Mouse (Mus musculus) gastrocnemius, postnatal 14 days (tissue): Measurements from ENCODE around the gene Clcn6. TPM values are rescaled to one million over a fixed set of nuclear protein-coding genes. Genes with fewer than 3 reads are reported as not detected.

ENCODE experiments used
- DNase-seq: peaks from one replicate; pipeline ENCODE4 v3.0.0; 2021; ENCODE audit warnings: mixed read lengths
- intact Hi-C: fragments of 180-260 bp; cut with DNase I; formaldehyde crosslinking; loops from one replicate; pipeline ENCODE4 v1.15.1; 2025; ENCODE audit warnings: low total_unique reads
- long read RNA-seq, 2 experiments: library from polyadenylated mRNA; stranded (forward); transcript quantifications; one replicate each; pipeline ENCODE4 v2.0.0; 2021
- total RNA-seq, 2 experiments: library from RNA; stranded (reverse); gene quantifications; 2 replicates each; pipeline ENCODE4 v1.2.3; 2021

The Clcn6 gene
- 1 to 10 TPM; 4.7 to 5.4 TPM for total RNA-seq
- long read RNA-seq, experiment 1, partial matches to known transcripts, result 0 of 4 reads
- long read RNA-seq, experiment 1, other reads (novel, unspliced or antisense), result 1 of 4 reads
- long read RNA-seq, experiment 2, partial matches to known transcripts, result 0 of 2 reads
- long read RNA-seq, experiment 2, other reads (novel, unspliced or antisense), result 1 of 2 reads

- intact Hi-C loops, result no loop called here
- DNase-seq, result peak; percentile 99
Measured at GRCm38 (mm10) chr4:148038600-148039253, at the start of gene Clcn6, which contains the start of gene Mthfr. Clcn6 (minus strand) TSS chr4:148038821. Mthfr (plus strand) TSS chr4:148039077.

GRCm38 (mm10) chr4:148087907-148088527, 49.4 kb upstream of the Clcn6 start, which contains the start of gene Agtrap:
Agtrap (minus strand) TSS chr4:148088031.
- DNase-seq, result peak; percentile 96
- intact Hi-C loops, result no loop called here

GRCm38 (mm10) chr4:148087091-148087906, 48.7 kb upstream of the Clcn6 start:
- DNase-seq, result peak; percentile 53
- intact Hi-C loops, result no loop called here

DNA sequence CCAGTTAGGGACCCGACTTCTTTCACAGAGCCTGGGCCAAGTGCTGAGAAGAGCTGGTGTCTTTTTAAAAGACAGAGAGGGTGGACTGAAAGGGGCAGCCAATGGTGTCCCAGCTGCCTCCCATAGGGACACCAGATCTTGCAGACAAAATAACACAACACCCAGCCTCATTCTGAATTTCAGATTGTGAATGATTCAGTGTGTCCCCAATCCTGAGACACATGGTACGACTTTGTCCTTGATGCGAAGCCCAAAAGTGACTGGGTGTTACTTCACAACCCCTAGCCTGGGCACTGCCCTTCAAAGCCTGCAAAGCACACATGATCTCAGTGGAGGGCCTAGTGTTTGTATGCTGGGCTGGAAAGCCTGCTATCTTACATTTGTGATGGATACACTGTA, 47.3 kb upstream of the Clcn6 start:
- no peak for DNase-seq

GRCm38 (mm10) chr4:148085131-148085906, 46.7 kb upstream of the Clcn6 start:
- no peak for DNase-seq
- intact Hi-C loops, result no loop called here

More for the DNA sequence above, 47.3 kb upstream of the Clcn6 start:
- intact Hi-C loops, result no loop called here

DNA sequence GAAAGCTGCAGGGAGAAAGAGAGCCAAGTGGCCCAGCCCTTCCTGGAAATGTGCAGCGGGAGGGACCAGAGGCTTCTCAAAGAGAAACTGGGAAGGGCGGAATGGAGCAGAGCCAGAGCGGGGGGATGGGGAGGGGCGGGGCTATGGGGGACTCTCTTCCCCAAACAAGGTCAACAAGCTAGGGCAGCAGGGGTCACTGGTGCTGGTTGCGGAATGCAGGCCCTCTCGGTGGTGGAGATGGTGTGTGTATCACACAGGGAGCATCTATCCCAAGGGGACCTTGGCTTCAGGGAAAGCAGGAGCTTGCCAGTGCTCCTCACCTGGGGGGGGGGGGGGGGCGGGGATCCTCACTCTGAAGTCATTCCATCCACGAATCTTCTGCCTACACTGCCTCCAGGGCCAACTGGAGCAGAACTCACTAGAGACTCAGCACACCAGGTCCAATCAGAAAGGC, 45.7 kb upstream of the Clcn6 start:
- intact Hi-C loops, result no loop called here

DNA sequence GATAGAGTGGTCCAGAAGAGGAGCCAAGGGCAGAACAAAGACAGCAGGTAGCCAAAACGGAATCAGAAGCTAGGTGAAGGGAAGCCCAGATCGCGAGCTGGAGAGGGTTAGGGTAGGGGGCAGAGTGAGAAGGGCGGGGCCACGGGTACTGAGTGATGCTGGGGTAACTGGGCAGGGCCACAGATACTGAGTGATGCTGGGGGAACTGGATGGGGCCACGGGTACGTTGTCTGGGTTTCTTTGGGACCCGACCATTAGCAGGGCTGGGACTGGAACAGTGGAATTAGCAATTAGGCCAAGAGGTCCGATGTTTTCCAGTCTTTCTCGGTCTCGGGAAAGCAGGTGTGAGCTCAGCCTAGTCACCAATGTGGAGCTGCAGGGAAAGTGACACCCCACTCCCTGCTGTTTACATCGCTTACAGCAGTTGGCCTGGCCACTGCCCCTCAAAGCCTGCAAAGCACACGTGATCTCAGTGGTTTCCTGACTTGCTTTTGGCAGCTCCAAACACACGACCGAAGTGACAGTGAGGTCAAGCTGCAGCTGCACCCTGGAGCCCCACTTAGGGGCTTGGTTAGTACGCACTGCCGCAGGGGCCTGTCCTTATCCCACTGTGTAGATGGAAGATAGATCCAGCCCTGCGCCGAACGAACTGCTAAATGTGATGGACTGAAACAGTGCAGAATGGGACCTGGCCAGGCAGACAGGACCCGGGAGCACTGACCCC, 44.7 kb upstream of the Clcn6 start:
- peak; percentile 59 for DNase-seq
- intact Hi-C loops, result no loop called here

More for the DNA sequence above, 45.7 kb upstream of the Clcn6 start:
- DNase-seq, result peak; percentile 76

GRCm38 (mm10) chr4:148082257-148083044, 43.8 kb upstream of the Clcn6 start:
- intact Hi-C loops, result no loop called here
- peak; percentile 66 for DNase-seq

- intact Hi-C loops, result no loop called here
- DNase-seq, result no peak
Measured at GRCm38 (mm10) chr4:148081201-148081600, 42.6 kb upstream of the Clcn6 start.

- intact Hi-C loops, result no loop called here
Measured at GRCm38 (mm10) chr4:148080597-148080973, 42.0 kb upstream of the Clcn6 start.

DNA sequence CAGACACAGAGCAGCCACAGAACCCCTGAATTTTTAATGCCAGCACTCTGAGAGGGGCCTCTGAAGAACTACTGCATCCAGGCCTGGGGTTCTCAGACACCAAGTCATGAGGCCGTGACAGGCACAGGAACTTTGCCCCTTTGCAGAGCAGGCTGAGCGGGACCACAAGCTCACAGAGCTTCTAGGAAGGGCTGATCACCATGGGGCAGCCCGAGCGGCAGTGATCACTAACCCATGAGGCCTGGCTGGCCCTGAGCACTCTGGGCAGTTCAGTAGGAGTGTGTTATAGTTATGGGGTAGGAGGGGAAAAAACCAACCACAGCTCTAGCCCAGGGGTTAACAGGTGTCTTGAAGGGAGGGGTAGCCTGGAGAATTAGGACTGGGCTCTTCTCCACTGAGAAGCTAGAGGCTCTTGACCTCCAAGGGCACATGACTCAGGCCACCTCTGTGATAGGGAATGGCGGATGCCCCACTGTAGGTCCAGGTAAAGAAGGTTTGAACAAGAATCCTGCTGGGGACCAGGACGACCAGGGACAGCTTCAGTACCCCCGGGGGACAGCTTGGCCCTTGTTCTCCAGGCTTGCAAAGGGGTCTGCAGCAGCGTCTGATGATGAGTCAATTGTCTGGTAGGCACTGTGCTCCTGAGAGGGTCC, 41.4 kb upstream of the Clcn6 start:
- intact Hi-C loops, result no loop called here
- no peak for DNase-seq

More at GRCm38 (mm10) chr4:148080597-148080973, 42.0 kb upstream of the Clcn6 start:
- no peak for DNase-seq

DNA sequence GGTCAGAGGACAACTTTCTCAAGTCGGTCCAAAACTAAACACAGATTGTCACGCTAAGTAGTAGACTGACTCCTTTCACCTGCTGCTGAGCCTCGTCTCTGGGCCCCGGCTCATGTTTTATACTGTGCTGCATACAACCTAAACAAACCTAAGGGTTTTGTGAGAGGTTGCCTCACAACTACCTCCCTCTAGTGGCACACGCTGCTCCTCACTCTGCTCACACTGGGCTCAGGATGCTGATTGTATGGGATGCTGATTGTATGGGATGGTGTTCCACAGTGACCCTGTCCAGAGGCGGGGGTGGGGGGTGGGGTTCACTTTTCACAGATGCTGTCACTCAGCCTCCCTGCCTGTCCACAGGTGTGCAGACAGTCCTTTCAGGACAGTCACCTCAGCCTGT, 40.6 kb upstream of the Clcn6 start:
- no peak for DNase-seq
- intact Hi-C loops, result no loop called here

- intact Hi-C loops, result no loop called here
- DNase-seq, result no peak
Measured at GRCm38 (mm10) chr4:148075881-148076280, 37.3 kb upstream of the Clcn6 start.

GRCm38 (mm10) chr4:148075259-148075658, 36.6 kb upstream of the Clcn6 start:
- peak; percentile 70 for DNase-seq
- intact Hi-C loops, result no loop called here

GRCm38 (mm10) chr4:148074521-148075189, 36.0 kb upstream of the Clcn6 start:
- intact Hi-C loops, result no loop called here
- no peak for DNase-seq

- DNase-seq, result no peak
- intact Hi-C loops, result no loop called here
Measured at GRCm38 (mm10) chr4:148071508-148071907, 32.9 kb upstream of the Clcn6 start.
